Mouse (Mus musculus) stomach, embryonic 16.5 days (tissue): ENCODE data around the gene Abca4. TPM values are rescaled to one million over a fixed set of nuclear protein-coding genes. Genes with fewer than 3 reads are reported as not detected.

Experiments used
- ATAC-seq: fragments of 200-750 bp; cut with Nextera tagmentation; 2 replicates; pipeline ENCODE4 v1.8.0; 2017; ENCODE audit warnings: moderate number of reproducible peaks, moderate TSS enrichment; ENCODE audit not compliant: insufficient read depth, low FRiP score
- H3K27ac ChIP-seq: fragments of 300-500 bp; sonication (generic); 2 replicates; pipeline ENCODE4 v1.5.1; 2014; ENCODE audit warnings: low read length
- H3K27me3 ChIP-seq: fragments of 300-500 bp; sonication (generic); 2 replicates; pipeline ENCODE4 v1.6.1; 2014; ENCODE audit warnings: low read length, control low read depth, mixed read lengths; ENCODE audit not compliant: control insufficient read depth, insufficient read depth
- H3K36me3 ChIP-seq: fragments of 300-500 bp; sonication (generic); 2 replicates; pipeline ENCODE4 v1.6.1; 2014; ENCODE audit warnings: low read length; ENCODE audit not compliant: control insufficient read depth, insufficient read depth
- H3K4me1 ChIP-seq: fragments of 300-500 bp; sonication (generic); 2 replicates; pipeline ENCODE4 v1.6.1; 2014; ENCODE audit warnings: low read length, control low read depth, mixed read lengths; ENCODE audit not compliant: control insufficient read depth, insufficient read depth
- H3K4me2 ChIP-seq: fragments of 300-500 bp; sonication (generic); 2 replicates; pipeline ENCODE4 v1.6.1; 2014; ENCODE audit warnings: low read depth, low read length, mixed read lengths
- H3K4me3 ChIP-seq: fragments of 300-500 bp; sonication (generic); replicated peaks from 2 replicates; pipeline ENCODE4 v1.5.1; 2014; ENCODE audit warnings: mild to moderate bottlenecking, low read length
- H3K9ac ChIP-seq: fragments of 300-500 bp; sonication (generic); 2 replicates; pipeline ENCODE4 v1.6.1; 2014; ENCODE audit warnings: low read length
- H3K9me3 ChIP-seq: fragments of 300-500 bp; sonication (generic); replicated peaks from 2 replicates; pipeline ENCODE4 v1.6.1; 2016; ENCODE audit warnings: low read length, control low read depth; ENCODE audit not compliant: control insufficient read depth
- WGBS: fragments of 180-500 bp; shearing (Covaris S2); extraction: QIAGEN DNeasy Blood & Tissue Kit; methylation state at CpG from one replicate; pipeline ENCODE4 v1.1.7; 2014; 5-methylcytosine and 5-hydroxymethylcytosine counted together
- polyA plus RNA-seq: library from polyadenylated mRNA; unstranded; fragments of >200 nt; fragmentation: Nextera tagmentation; extraction: Ambion mirVana; gene quantifications from 2 replicates; pipeline ENCODE4 v1.2.1, GENCODE M21; 2015

The Abca4 gene
- polyA plus RNA-seq, 1 experiment from 2014 or later = 0.84 TPM

- no peak overlapping the region for H3K4me3 ChIP-seq
- H3K27ac ChIP-seq = no peak overlapping the region
- 36% methylated on average over 10 of the region's 10 CpGs for WGBS
- H3K4me1 ChIP-seq = peaks cover 37% of the 10 kb centered on the region
- no peak overlapping the region for H3K9ac ChIP-seq
- H3K4me2 ChIP-seq = no peak overlapping the region
- no peaks in the 10 kb centered on the region for H3K36me3 ChIP-seq
- no peak for ATAC-seq
- no peaks in the 10 kb centered on the region for H3K9me3 ChIP-seq
- H3K27me3 ChIP-seq = no peaks in the 10 kb centered on the region
Observed at GRCm38 (mm10) chr3:122046187-122046620, 2.0 kb downstream of the Abca4 start.

- no peaks in the 10 kb centered on the region for H3K27me3 ChIP-seq
- H3K27ac ChIP-seq = peak overlapping the region; percentile 57
- no peak overlapping the region for H3K4me3 ChIP-seq
- H3K9ac ChIP-seq = no peak overlapping the region
- 34% methylated on average over 7 of the region's 7 CpGs for WGBS
- H3K36me3 ChIP-seq = no peaks in the 10 kb centered on the region
- no peak overlapping the region for H3K4me2 ChIP-seq
- no peaks in the 10 kb centered on the region for H3K9me3 ChIP-seq
- H3K4me1 ChIP-seq = peaks cover 37% of the 10 kb centered on the region
- ATAC-seq = peak; percentile 48; the same call in 1 of the 2 replicates
Observed at GRCm38 (mm10) chr3:122047402-122047801, 3.2 kb downstream of the Abca4 start.

- peak overlapping the region; percentile 55 for H3K9ac ChIP-seq
- 21% methylated on average over 17 of the region's 17 CpGs for WGBS
- peak; percentile 45 for ATAC-seq
Observed at GRCm38 (mm10) chr3:122047921-122048861, 3.9 kb downstream of the Abca4 start.

GRCm38 (mm10) chr3:122049158-122049557 is 4.9 kb downstream of the Abca4 start:
- Histone ChIP-seq H3K9me3 (no peaks in the 10 kb centered on the region), H3K4me3 (no peak overlapping the region), H3K4me2 (no peak overlapping the region), H3K36me3 (no peaks in the 10 kb centered on the region), H3K27ac (peak overlapping the region; percentile 57; the same call in 1 of the 2 replicates), H3K27me3 (no peaks in the 10 kb centered on the region), H3K4me1 (peaks cover 30% of the 10 kb centered on the region), H3K9ac (no peak overlapping the region)
- WGBS = 47% methylated on average over 6 of the region's 6 CpGs
- ATAC-seq = no peak

More at GRCm38 (mm10) chr3:122047921-122048861, 3.9 kb downstream of the Abca4 start:
- H3K4me2 ChIP-seq = 0 out of 2 replicates have a peak overlapping the region, but pooled peaks have one; percentile 12
- no peaks in the 10 kb centered on the region for H3K9me3 ChIP-seq
- H3K4me1 ChIP-seq = peaks cover 37% of the 10 kb centered on the region
- H3K27me3 ChIP-seq = no peaks in the 10 kb centered on the region
- peak overlapping the region; percentile 57 for H3K27ac ChIP-seq
- no peak overlapping the region for H3K4me3 ChIP-seq
- no peaks in the 10 kb centered on the region for H3K36me3 ChIP-seq

GRCm38 (mm10) chr3:122058439-122059198 is 14.4 kb downstream of the Abca4 start:
- 37% methylated on average over 9 of the region's 9 CpGs for WGBS
- Histone ChIP-seq H3K9me3 (no peaks in the 10 kb centered on the region), H3K4me2 (no peak overlapping the region), H3K4me3 (no peak overlapping the region), H3K36me3 (no peaks in the 10 kb centered on the region), H3K27me3 (no peaks in the 10 kb centered on the region), H3K4me1 (peaks cover 4% of the 10 kb centered on the region), H3K27ac (peak overlapping the region; percentile 76), H3K9ac (no peak overlapping the region)
- ATAC-seq = peak; percentile 92

GRCm38 (mm10) chr3:122062586-122062985 is 18.3 kb downstream of the Abca4 start:
- no peak overlapping the region for H3K4me2 ChIP-seq
- 0 out of 2 replicates have a peak, but pooled peaks cover 2% of the 10 kb centered on the region for H3K4me1 ChIP-seq
- H3K9me3 ChIP-seq = no peaks in the 10 kb centered on the region
- ATAC-seq = no peak
- H3K4me3 ChIP-seq = no peak overlapping the region
- no peak overlapping the region for H3K9ac ChIP-seq
- WGBS = 74% methylated on average over 10 of the region's 10 CpGs
- H3K27me3 ChIP-seq = no peaks in the 10 kb centered on the region
- H3K36me3 ChIP-seq = no peaks in the 10 kb centered on the region
- no peak overlapping the region for H3K27ac ChIP-seq

GRCm38 (mm10) chr3:122064556-122065410 is 20.5 kb downstream of the Abca4 start:
- Histone ChIP-seq H3K9me3 (no peaks in the 10 kb centered on the region), H3K4me2 (no peak overlapping the region), H3K9ac (0 out of 2 replicates have a peak overlapping the region, but pooled peaks have one; percentile 14), H3K4me1 (0 out of 2 replicates have a peak, but pooled peaks cover 2% of the 10 kb centered on the region), H3K4me3 (no peak overlapping the region), H3K27me3 (no peaks in the 10 kb centered on the region), H3K36me3 (no peaks in the 10 kb centered on the region), H3K27ac (no peak overlapping the region)
- ATAC-seq = no peak
- WGBS = 55% methylated on average over 13 of the region's 13 CpGs

- ATAC-seq = no peak
Observed at GRCm38 (mm10) chr3:122071769-122072168, 27.5 kb downstream of the Abca4 start.

More at GRCm38 (mm10) chr3:122071769-122072168, 27.5 kb downstream of the Abca4 start:
- Histone ChIP-seq H3K27ac (no peak overlapping the region), H3K4me2 (no peak overlapping the region), H3K4me3 (no peak overlapping the region), H3K9ac (no peak overlapping the region), H3K27me3 (no peaks in the 10 kb centered on the region), H3K9me3 (no peaks in the 10 kb centered on the region), H3K36me3 (no peaks in the 10 kb centered on the region), H3K4me1 (peaks cover 28% of the 10 kb centered on the region)
- 77% methylated on average over 10 of the region's 10 CpGs for WGBS
